Mouse (Mus musculus) MEL (cell line): ENCODE data around the gene Amhr2. TPM values are rescaled to one million over a fixed set of nuclear protein-coding genes. Genes with fewer than 3 reads are reported as not detected.

Experiments used
- DNase-seq: peaks from one replicate; pipeline ENCODE4 v3.0.0; 2011; ENCODE audit warnings: low read depth, low spot score
- H3K27ac ChIP-seq: 2 replicates; pipeline ENCODE4 v1.5.1; 2012; ENCODE audit warnings: low read depth, mild to moderate bottlenecking, control low read depth, low read length, moderate library complexity; ENCODE audit not compliant: control insufficient read depth
- H3K27me3 ChIP-seq, 2 experiments: fragments of 150-350 bp in 1 of 2; sonication (generic) in 1 of 2; 2 replicates each; pipeline ENCODE4 v1.6.1; 2012; ENCODE audit warnings: low read length in 2 of 2, mild to moderate bottlenecking in 2 of 2, improper control_type of control experiment in 1 of 2, moderate library complexity in 1 of 2; ENCODE audit not compliant: insufficient read depth in 2 of 2, control insufficient read depth in 1 of 2
- H3K36me3 ChIP-seq, 2 experiments: 2 replicates each; pipeline ENCODE4 v1.6.1; 2012 to 2014; ENCODE audit warnings: low read length in 2 of 2, improper control_type of control experiment in 1 of 2, inconsistent platforms in 1 of 2, mild to moderate bottlenecking in 1 of 2; ENCODE audit not compliant: insufficient read depth in 2 of 2, control insufficient read depth in 1 of 2
- H3K4me1 ChIP-seq, 2 experiments: fragments of 150-350 bp in 1 of 2; sonication (generic) in 1 of 2; 2 replicates each; pipeline ENCODE4 v1.6.1; 2012; ENCODE audit warnings: low read length in 2 of 2, improper control_type of control experiment in 1 of 2, mild to moderate bottlenecking in 1 of 2; ENCODE audit not compliant: insufficient read depth in 2 of 2, control insufficient read depth in 1 of 2
- H3K4me3 ChIP-seq, 2 experiments: fragments of 150-350 bp in 1 of 2; sonication (generic) in 1 of 2; 2 replicates each; pipeline ENCODE4 v1.5.1; 2012; ENCODE audit warnings: low read depth in 2 of 2, low read length in 2 of 2, mild to moderate bottlenecking in 2 of 2, moderate library complexity in 2 of 2, control low read depth in 1 of 2, improper control_type of control experiment in 1 of 2; ENCODE audit not compliant: control insufficient read depth in 1 of 2, insufficient read depth in 1 of 2
- H3K79me2 ChIP-seq: 2 replicates; pipeline ENCODE4 v1.6.1; 2012; ENCODE audit warnings: mild to moderate bottlenecking, low read length, moderate library complexity; ENCODE audit not compliant: control insufficient read depth, poor library complexity, insufficient read depth
- H3K9ac ChIP-seq: 2 replicates; pipeline ENCODE4 v1.6.1; 2012; ENCODE audit warnings: low read depth, mild to moderate bottlenecking, control low read depth, low read length, moderate library complexity; ENCODE audit not compliant: control insufficient read depth, poor library complexity, severe bottlenecking
- H3K9me3 ChIP-seq: fragments of 150-350 bp; sonication (generic); replicated peaks from 2 replicates; pipeline ENCODE4 v1.6.1; 2012; ENCODE audit warnings: mild to moderate bottlenecking, low read length, improper control_type of control experiment, moderate library complexity; ENCODE audit not compliant: insufficient read depth
- BHLHE40 ChIP-seq: IDR thresholded peaks from 2 replicates; pipeline ENCODE4 v1.6.1; 2012; ENCODE audit warnings: low read depth, mild to moderate bottlenecking, inconsistent platforms, low read length, improper control_type of control experiment, borderline replicate concordance
- CTCF ChIP-seq, 3 experiments: IDR thresholded peaks in 2 of 3; conservative IDR thresholded peaks in 1 of 3; 2 replicates each; pipeline ENCODE4 v1.5.1; 2011 to 2012; ENCODE audit warnings: low read length in 3 of 3, low read depth in 2 of 3, mild to moderate bottlenecking in 2 of 3, improper control_type of control experiment in 1 of 3, inconsistent platforms in 1 of 3, mixed read lengths in 1 of 3, moderate library complexity in 1 of 3; ENCODE audit not compliant: control insufficient read depth in 1 of 3, insufficient read depth in 1 of 3, poor library complexity in 1 of 3, severe bottlenecking in 1 of 3
- GATA1 ChIP-seq: IDR thresholded peaks from 2 replicates; pipeline ENCODE4 v1.6.1; 2011; ENCODE audit warnings: low read depth, low read length, improper control_type of control experiment
- HCFC1 ChIP-seq: IDR thresholded peaks from 2 replicates; pipeline ENCODE4 v1.6.1; 2012; ENCODE audit warnings: low read depth, mild to moderate bottlenecking, inconsistent platforms, low read length, improper control_type of control experiment, moderate library complexity
- JUND ChIP-seq: IDR thresholded peaks from 2 replicates; pipeline ENCODE4 v1.6.1; 2011; ENCODE audit warnings: low read depth, mild to moderate bottlenecking, improper control_type of control experiment, low read length
- KAT2A ChIP-seq: conservative IDR thresholded peaks from 2 replicates; pipeline ENCODE4 v1.6.1; 2012; ENCODE audit warnings: low read depth, low read length, improper control_type of control experiment, inconsistent platforms
- MAX ChIP-seq: IDR thresholded peaks from 2 replicates; pipeline ENCODE4 v1.6.1; 2011; ENCODE audit warnings: low read length, improper control_type of control experiment
- MAZ ChIP-seq: IDR thresholded peaks from 2 replicates; pipeline ENCODE4 v1.6.1; 2012; ENCODE audit warnings: low read depth, mild to moderate bottlenecking, inconsistent platforms, low read length, improper control_type of control experiment
- MEF2A ChIP-seq: IDR thresholded peaks from 2 replicates; pipeline ENCODE4 v1.6.1; 2014; ENCODE audit warnings: low read depth, mild to moderate bottlenecking, inconsistent platforms, low read length, improper control_type of control experiment; ENCODE audit not compliant: poor library complexity, insufficient replicate concordance, severe bottlenecking; ENCODE audit errors: extremely low read depth
- MYB ChIP-seq: IDR thresholded peaks from 2 replicates; pipeline ENCODE4 v1.6.1; 2011; ENCODE audit warnings: mild to moderate bottlenecking, low read depth, low read length, improper control_type of control experiment
- NRF1 ChIP-seq: IDR thresholded peaks from 2 replicates; pipeline ENCODE4 v1.6.1; 2014; ENCODE audit warnings: low read depth, mild to moderate bottlenecking, inconsistent platforms, low read length, improper control_type of control experiment, moderate library complexity; ENCODE audit not compliant: poor library complexity, insufficient read depth, severe bottlenecking
- POLR2AphosphoS5 ChIP-seq: IDR thresholded peaks from 2 replicates; pipeline ENCODE4 v1.6.1; 2012; ENCODE audit warnings: low read depth, borderline replicate concordance, mild to moderate bottlenecking, inconsistent platforms, low read length, moderate library complexity, mixed read lengths
- RAD21 ChIP-seq: IDR thresholded peaks from 2 replicates; pipeline ENCODE4 v1.6.1; 2011; ENCODE audit warnings: mild to moderate bottlenecking, low read depth, low read length, improper control_type of control experiment
- RCOR1 ChIP-seq: IDR thresholded peaks from 2 replicates; pipeline ENCODE4 v1.6.1; 2012; ENCODE audit warnings: low read depth, mild to moderate bottlenecking, inconsistent platforms, low read length, improper control_type of control experiment
- TBP ChIP-seq: IDR thresholded peaks from 2 replicates; pipeline ENCODE4 v1.8.0; 2011; ENCODE audit warnings: low read depth, low read length, improper control_type of control experiment
- UBTF ChIP-seq: IDR thresholded peaks from 2 replicates; pipeline ENCODE4 v1.6.1; 2012; ENCODE audit warnings: low read depth, mild to moderate bottlenecking, inconsistent platforms, low read length, improper control_type of control experiment, moderate library complexity, borderline replicate concordance; ENCODE audit not compliant: insufficient read depth
- USF1 ChIP-seq: IDR thresholded peaks from 2 replicates; pipeline ENCODE4 v1.6.1; 2014; ENCODE audit warnings: low read depth, mild to moderate bottlenecking, inconsistent platforms, low read length, improper control_type of control experiment, moderate library complexity
- polyA plus RNA-seq, 2 experiments: library from polyadenylated mRNA; stranded (reverse) in 1 of 2; unstranded in 1 of 2; fragments of >175 nt in 1 of 2; fragments of >200 nt in 1 of 2; gene quantifications; 2 replicates each; pipeline versions ENCODE4 v1.2.1 to v1.2.4; 2012; ENCODE audit warnings: low replicate concordance in 2 of 2, low read depth in 1 of 2; ENCODE audit not compliant: insufficient read length in 2 of 2, insufficient read depth in 1 of 2, missing spikeins in 1 of 2
- total RNA-seq: library from RNA; depleted of rRNA; stranded (reverse); fragments of 300-350 nt; gene quantifications from 2 replicates; pipeline ENCODE4 v1.2.3, GENCODE M21; 2012

Gene Amhr2
- total and polyA plus RNA-seq, 3 experiments: 6.9 to 22.7 TPM; not detected in 1

DNA sequence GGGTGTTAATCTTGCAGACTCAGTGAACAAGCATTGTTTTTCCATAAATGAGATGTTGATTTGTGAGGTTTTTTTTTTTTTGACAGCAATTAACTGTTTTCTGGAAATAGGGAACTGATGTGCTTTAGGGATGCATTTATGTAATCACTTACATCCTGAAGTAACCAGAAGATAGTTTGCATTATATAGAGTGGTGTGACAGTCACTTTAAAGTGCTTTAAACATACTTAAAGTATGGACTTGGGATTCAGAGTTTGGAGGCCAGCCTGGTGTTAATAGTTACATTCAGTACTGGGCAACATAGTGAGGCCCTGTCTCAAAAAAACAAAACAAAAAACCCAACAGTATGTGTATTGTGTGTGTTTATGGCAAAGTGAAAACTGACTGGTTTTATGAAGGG is 26.6 kb downstream of the Amhr2 start (continued):
- TF ChIP-seq JUND: no peak
- 0 out of 2 replicates have a peak, but pooled peaks have one; percentile 20 for TF ChIP-seq MAX

DNA sequence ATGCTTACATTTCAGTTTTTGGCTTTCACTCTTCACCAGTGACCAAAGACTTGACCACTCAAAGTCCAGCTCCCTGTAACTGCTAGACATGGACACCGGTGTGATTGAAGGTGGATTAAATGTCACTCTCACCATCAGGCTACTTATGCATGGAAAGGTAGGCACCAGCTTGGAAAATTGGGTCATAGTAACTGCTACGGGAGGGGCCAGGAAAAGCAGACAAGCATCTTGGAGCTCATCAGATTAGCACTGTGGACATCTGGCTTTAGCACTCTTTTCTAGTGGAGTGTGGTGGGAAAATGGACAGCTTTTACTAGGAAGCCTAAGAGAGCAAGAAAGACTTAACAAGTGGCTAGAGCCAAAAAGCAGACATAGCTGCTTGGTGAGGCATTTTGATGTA is 28.1 kb downstream of the Amhr2 start:
- Histone ChIP-seq H3K4me3 (no peak overlapping the region), H3K9me3 (no peaks in the 10 kb centered on the region), H3K36me3 (peaks cover 43 to 46% of the 10 kb centered on the region in 2 experiments), H3K27me3 (no peaks in the 10 kb centered on the region), H3K9ac (peak overlapping the region; percentile 22; the same call in 1 of the 2 replicates), H3K27ac (no peak overlapping the region), H3K4me1 (peaks cover 6 to 9% of the 10 kb centered on the region in 2 experiments; a peak in 2 of 4 replicates), H3K79me2 (peaks cover 47% of the 10 kb centered on the region)
- no peak for DNase-seq
- TF ChIP-seq NRF1 (0 out of 2 replicates have a peak, but pooled peaks have one; percentile 8), MAZ (no peak)

GRCm38 (mm10) chr15:102474520-102474919 is 29.4 kb downstream of the Amhr2 start:
- Histone ChIP-seq H3K79me2 (peaks cover 49% of the 10 kb centered on the region), H3K9ac (no peak overlapping the region), H3K27ac (no peak overlapping the region), H3K9me3 (no peaks in the 10 kb centered on the region), H3K36me3 (peaks cover 40 to 57% of the 10 kb centered on the region in 2 experiments), H3K4me1 (peaks cover 6 to 9% of the 10 kb centered on the region in 2 experiments; a peak in 2 of 4 replicates), H3K4me3 (no peak overlapping the region), H3K27me3 (no peaks in the 10 kb centered on the region)
- TF ChIP-seq MYB: no peak
- no peak for TF ChIP-seq RCOR1
- no peak for TF ChIP-seq TBP
- no peak for TF ChIP-seq USF1
- no peak for TF ChIP-seq RAD21
- no peak for TF ChIP-seq MAZ
- no peak for TF ChIP-seq HCFC1
- no peak for TF ChIP-seq JUND
- TF ChIP-seq CTCF (IDR thresholded peaks at IDR 0.05 in 2 of 3, conservative IDR thresholded peaks at IDR 0.05 in 1 of 3; ENCODE audit: control insufficient read depth in 1 of 3, insufficient read depth in 1 of 3, low read depth in 2 of 3, low read length in 3 of 3, poor library complexity in 1 of 3, severe bottlenecking in 1 of 3): no peak
- no peak for TF ChIP-seq KAT2A
- no peak for TF ChIP-seq POLR2AphosphoS5
- TF ChIP-seq MEF2A: no peak
- no peak for TF ChIP-seq BHLHE40
- no peak for TF ChIP-seq GATA1
- TF ChIP-seq UBTF: no peak
- no peak for DNase-seq
